Mouse (Mus musculus) megakaryocyte, embryonic 14.5 days (primary cell): ENCODE data around the gene Pde4c.

ENCODE experiments used
- FLI1 ChIP-seq: IDR thresholded peaks from 2 replicates; pipeline ENCODE4 v1.6.1; 2012; ENCODE audit warnings: low read length, inconsistent platforms, mixed read lengths
- GATA1 ChIP-seq: IDR thresholded peaks from 3 replicates; pipeline ENCODE4 v1.6.1; 2012; ENCODE audit warnings: mixed read lengths, low read length, inconsistent platforms, borderline replicate concordance

GRCm38 (mm10) chr8:70791294-70791701 lies 67.8 kb downstream of the Pde4c start:
- TF ChIP-seq GATA1 = no peak
- TF ChIP-seq FLI1 = no peak
